Mouse (Mus musculus): ENCODE measurements around the gene Cd302. TPM values are rescaled to one million over a fixed set of nuclear protein-coding genes. Genes with fewer than 3 reads are reported as not detected.

Cd302 gene
- total and polyA plus RNA-seq, 3 experiments, result 9.2 to 10.6 (median 10.2) TPM

- H3K27ac ChIP-seq, result no peak overlapping the region
- H3K4me1 ChIP-seq (ENCODE audit: control insufficient read depth, insufficient read depth, low read length), result no peaks in the 10 kb centered on the region
- no peak overlapping the region for H3K4me3 ChIP-seq
- intact Hi-C loops (cut with DNase I), result no loop called here
- H3K36me3 ChIP-seq (ENCODE audit: control insufficient read depth, insufficient read depth, low read length), result no peaks in the 10 kb centered on the region
- no peaks in the 10 kb centered on the region for H3K79me2 ChIP-seq (replicated peaks; ENCODE audit: control insufficient read depth, insufficient read depth, low read length)
- TF ChIP-seq CTCF (IDR thresholded peaks at IDR 0.05), result no peak
- no peak for TF ChIP-seq POLR2A (IDR thresholded peaks at IDR 0.05; ENCODE audit: insufficient read depth, low read depth, low read length)
- TF ChIP-seq EP300 (IDR thresholded peaks at IDR 0.05; ENCODE audit: insufficient read depth, low read depth, low read length), result no peak
- no peak overlapping the region for H3K9ac ChIP-seq (ENCODE audit: low read depth, low read length)
- 80% methylated on average over 4 of the region's 4 CpGs for WGBS
- DNase-seq, result no peak
- no peaks in the 10 kb centered on the region for H3K27me3 ChIP-seq (ENCODE audit: control insufficient read depth, insufficient read depth, low read length)
These were observed 19.5 kb upstream of the Cd302 start for GRCm38 (mm10) chr2:60303796-60304195.

DNA sequence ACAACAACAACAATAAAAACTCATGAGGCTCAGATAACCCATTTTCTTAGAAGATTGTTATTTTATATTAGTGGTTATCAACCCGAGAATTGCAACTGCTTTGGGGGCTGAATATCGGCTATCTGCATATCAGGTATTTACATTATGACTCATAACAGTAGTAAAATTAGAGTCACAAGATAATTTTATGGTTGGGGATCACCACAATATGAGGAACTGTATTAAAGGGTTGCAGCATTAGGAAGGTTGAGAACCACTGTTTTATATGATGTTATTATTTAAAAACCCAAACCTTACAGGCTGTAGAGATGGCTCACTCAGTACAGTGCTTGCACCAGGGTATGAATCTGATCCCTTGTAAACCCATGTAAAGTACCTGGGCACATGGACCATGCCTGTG, 15.0 kb upstream of the Cd302 start:
- intact Hi-C loops (cut with DNase I), result no loop called here
- 85% methylated on average over 2 of the region's 2 CpGs for WGBS
- no peak overlapping the region for H3K4me3 ChIP-seq
- no peak overlapping the region for H3K27ac ChIP-seq
- no peaks in the 10 kb centered on the region for H3K27me3 ChIP-seq (ENCODE audit: control insufficient read depth, insufficient read depth, low read length)
- H3K4me1 ChIP-seq (ENCODE audit: control insufficient read depth, insufficient read depth, low read length), result no peaks in the 10 kb centered on the region
- no peak overlapping the region for H3K9ac ChIP-seq (ENCODE audit: low read depth, low read length)
- DNase-seq, result no peak
- H3K36me3 ChIP-seq (ENCODE audit: control insufficient read depth, insufficient read depth, low read length), result no peaks in the 10 kb centered on the region
- no peaks in the 10 kb centered on the region for H3K79me2 ChIP-seq (replicated peaks; ENCODE audit: control insufficient read depth, insufficient read depth, low read length)
- TF ChIP-seq EP300 (IDR thresholded peaks at IDR 0.05; ENCODE audit: insufficient read depth, low read depth, low read length), result no peak
- no peak for TF ChIP-seq POLR2A (IDR thresholded peaks at IDR 0.05; ENCODE audit: insufficient read depth, low read depth, low read length)
- no peak for TF ChIP-seq CTCF (IDR thresholded peaks at IDR 0.05)

DNA sequence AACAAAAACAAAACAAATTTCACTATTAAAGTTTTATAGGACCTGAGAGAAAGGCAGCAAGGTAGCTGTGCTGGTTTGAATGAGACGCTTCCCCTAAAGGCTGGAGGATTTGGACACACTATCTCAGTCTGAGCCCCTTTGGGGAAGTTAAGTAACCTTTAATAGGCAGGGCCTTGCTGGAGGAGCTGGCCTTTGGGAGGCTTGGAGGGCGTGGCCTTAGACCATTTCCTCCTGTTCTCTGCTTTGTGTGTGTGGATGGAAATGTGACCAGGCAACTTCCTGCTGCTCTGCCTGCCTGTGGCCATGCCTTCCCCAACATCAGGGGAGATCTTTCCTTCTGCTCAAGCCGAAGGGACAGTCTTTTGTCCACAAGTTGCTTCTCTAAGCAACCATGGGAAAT, 14.0 kb upstream of the Cd302 start:
- Histone ChIP-seq H3K4me1 (ENCODE audit: control insufficient read depth, insufficient read depth, low read length) (no peaks in the 10 kb centered on the region), H3K79me2 (replicated peaks; ENCODE audit: control insufficient read depth, insufficient read depth, low read length) (no peaks in the 10 kb centered on the region), H3K27me3 (ENCODE audit: control insufficient read depth, insufficient read depth, low read length) (no peaks in the 10 kb centered on the region), H3K36me3 (ENCODE audit: control insufficient read depth, insufficient read depth, low read length) (no peaks in the 10 kb centered on the region), H3K27ac (no peak overlapping the region), H3K4me3 (no peak overlapping the region), H3K9ac (ENCODE audit: low read depth, low read length) (no peak overlapping the region)
- DNase-seq, result no peak
- 61% methylated on average over 3 of the region's 3 CpGs for WGBS
- TF ChIP-seq CTCF (IDR thresholded peaks at IDR 0.05) (no peak), EP300 (IDR thresholded peaks at IDR 0.05; ENCODE audit: insufficient read depth, low read depth, low read length) (no peak), POLR2A (IDR thresholded peaks at IDR 0.05; ENCODE audit: insufficient read depth, low read depth, low read length) (no peak)
- intact Hi-C loops (cut with DNase I), result no loop called here

DNA sequence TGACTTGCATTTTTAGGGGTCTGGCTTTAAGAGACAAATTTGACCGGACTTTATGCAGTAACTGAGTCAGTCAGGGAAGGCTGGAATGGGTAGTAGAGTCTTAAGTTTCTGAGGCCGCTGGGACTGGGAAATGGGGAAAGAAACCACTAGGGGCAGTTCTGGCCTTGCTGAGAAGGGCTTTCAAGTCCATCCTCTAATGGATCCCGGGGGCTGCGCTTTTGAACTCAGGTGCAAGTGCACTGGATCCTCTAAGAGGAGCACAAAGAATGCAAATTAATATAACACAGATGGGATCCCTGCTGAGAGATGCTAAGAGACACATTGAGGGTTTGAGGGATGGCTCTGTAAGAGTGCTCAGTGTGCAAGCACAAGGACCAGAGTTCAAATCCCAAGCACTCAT, 7.1 kb upstream of the Cd302 start:
- Histone ChIP-seq H3K27me3 (ENCODE audit: control insufficient read depth, insufficient read depth, low read length) (no peaks in the 10 kb centered on the region), H3K4me1 (ENCODE audit: control insufficient read depth, insufficient read depth, low read length) (no peaks in the 10 kb centered on the region), H3K79me2 (replicated peaks; ENCODE audit: control insufficient read depth, insufficient read depth, low read length) (no peaks in the 10 kb centered on the region), H3K27ac (no peak overlapping the region), H3K9ac (ENCODE audit: low read depth, low read length) (no peak overlapping the region), H3K36me3 (ENCODE audit: control insufficient read depth, insufficient read depth, low read length) (no peaks in the 10 kb centered on the region), H3K4me3 (no peak overlapping the region)
- DNase-seq, result no peak
- WGBS, result 81% methylated on average over 4 of the region's 4 CpGs
- intact Hi-C loops (cut with DNase I), result no loop called here
- TF ChIP-seq EP300 (IDR thresholded peaks at IDR 0.05; ENCODE audit: insufficient read depth, low read depth, low read length) (no peak), CTCF (IDR thresholded peaks at IDR 0.05) (no peak), POLR2A (IDR thresholded peaks at IDR 0.05; ENCODE audit: insufficient read depth, low read depth, low read length) (no peak)

DNA sequence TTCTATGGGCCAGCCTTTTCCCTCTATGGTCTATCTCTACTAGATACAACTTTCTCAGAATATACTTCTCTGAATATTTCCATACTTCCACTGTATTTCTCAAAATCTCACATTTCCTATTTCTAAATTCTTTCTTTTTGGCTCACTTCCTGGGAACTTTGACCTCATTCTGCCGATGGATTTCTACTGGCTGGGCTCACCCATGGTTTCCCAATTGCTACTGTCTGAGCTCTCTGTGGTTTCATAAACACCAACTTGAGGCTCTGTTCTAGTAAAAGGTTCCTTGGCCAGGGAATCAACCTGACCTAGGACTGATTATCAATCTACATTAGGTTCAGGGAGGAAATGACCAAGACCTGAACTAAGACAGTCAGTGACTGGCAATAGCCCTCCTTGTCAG, 5.2 kb upstream of the Cd302 start:
- Histone ChIP-seq H3K27me3 (ENCODE audit: control insufficient read depth, insufficient read depth, low read length) (no peaks in the 10 kb centered on the region), H3K9ac (ENCODE audit: low read depth, low read length) (no peak overlapping the region), H3K27ac (no peak overlapping the region), H3K4me3 (no peak overlapping the region), H3K36me3 (ENCODE audit: control insufficient read depth, insufficient read depth, low read length) (no peaks in the 10 kb centered on the region), H3K4me1 (ENCODE audit: control insufficient read depth, insufficient read depth, low read length) (peaks cover 2% of the 10 kb centered on the region; the same call in 1 of the 2 replicates), H3K79me2 (replicated peaks; ENCODE audit: control insufficient read depth, insufficient read depth, low read length) (no peaks in the 10 kb centered on the region)
- intact Hi-C loops (cut with DNase I), result no loop called here
- DNase-seq, result no peak
- no peak for TF ChIP-seq EP300 (IDR thresholded peaks at IDR 0.05; ENCODE audit: insufficient read depth, low read depth, low read length)
- TF ChIP-seq CTCF (IDR thresholded peaks at IDR 0.05), result no peak
- TF ChIP-seq POLR2A (IDR thresholded peaks at IDR 0.05; ENCODE audit: insufficient read depth, low read depth, low read length), result no peak
- 40% methylated on average over 1 of the region's 1 CpGs for WGBS

- Histone ChIP-seq H3K36me3 (ENCODE audit: control insufficient read depth, insufficient read depth, low read length) (no peaks in the 10 kb centered on the region), H3K27ac (no peak overlapping the region), H3K79me2 (replicated peaks; ENCODE audit: control insufficient read depth, insufficient read depth, low read length) (no peaks in the 10 kb centered on the region), H3K27me3 (ENCODE audit: control insufficient read depth, insufficient read depth, low read length) (no peaks in the 10 kb centered on the region), H3K4me3 (no peak overlapping the region), H3K4me1 (ENCODE audit: control insufficient read depth, insufficient read depth, low read length) (peaks cover 2% of the 10 kb centered on the region; the same call in 1 of the 2 replicates), H3K9ac (ENCODE audit: low read depth, low read length) (no peak overlapping the region)
- WGBS, result 53% methylated on average over 4 of the region's 4 CpGs
- DNase-seq, result no peak
- intact Hi-C loops (cut with DNase I), result no loop called here
- TF ChIP-seq EP300 (IDR thresholded peaks at IDR 0.05; ENCODE audit: insufficient read depth, low read depth, low read length) (no peak), POLR2A (IDR thresholded peaks at IDR 0.05; ENCODE audit: insufficient read depth, low read depth, low read length) (no peak), CTCF (IDR thresholded peaks at IDR 0.05) (no peak)
These were observed 4.3 kb upstream of the Cd302 start for GRCm38 (mm10) chr2:60288606-60289005.
